Mouse (Mus musculus): Measurements from ENCODE around the gene R3hdml. TPM values are rescaled to one million over a fixed set of nuclear protein-coding genes. Genes with fewer than 3 reads are reported as not detected.

Gene R3hdml
- polyA plus RNA-seq, 1 experiment from 2014 or later = not detected

- peak; percentile 73 for ATAC-seq (ENCODE audit: insufficient number of reproducible peaks, low FRiP score)
- peaks cover 4% of the 10 kb centered on the region; the same call in 1 of the 2 replicates for H3K27me3 ChIP-seq (replicated peaks)
These were observed 20.2 kb upstream of the R3hdml start for GRCm38 (mm10) chr2:163471710-163472465.

GRCm38 (mm10) chr2:163472466-163472851, 19.7 kb upstream of the R3hdml start, which contains the start of gene Fitm2:
TSS of gene Fitm2 (minus strand) at chr2:163472629.
- Histone ChIP-seq H3K36me3 (peaks cover 24% of the 10 kb centered on the region), H3K27me3 (replicated peaks) (peaks cover 4% of the 10 kb centered on the region; the same call in 1 of the 2 replicates), H3K27ac (ENCODE audit: poor library complexity, severe bottlenecking) (peak within 1 kb of the TSS; percentile 71), H3K4me3 (peak within 1 kb of the TSS; percentile 81), H3K9me3 (replicated peaks) (no peaks in the 10 kb centered on the region), H3K4me1 (replicated peaks) (peaks cover 10% of the 10 kb centered on the region), H3K4me2 (peak within 1 kb of the TSS; percentile 90), H3K9ac (peak within 1 kb of the TSS; percentile 86)
- peak; percentile 95 for ATAC-seq (ENCODE audit: insufficient number of reproducible peaks, low FRiP score)
- under 1% methylated on average over 30 of the region's 30 CpGs for WGBS

More at GRCm38 (mm10) chr2:163471710-163472465, 20.2 kb upstream of the R3hdml start:
- Histone ChIP-seq H3K36me3 (peaks cover 24% of the 10 kb centered on the region), H3K4me3 (peak overlapping the region; percentile 81), H3K9ac (peak overlapping the region; percentile 86), H3K4me2 (peak overlapping the region; percentile 90), H3K9me3 (replicated peaks) (no peaks in the 10 kb centered on the region), H3K4me1 (replicated peaks) (peaks cover 10% of the 10 kb centered on the region), H3K27ac (ENCODE audit: poor library complexity, severe bottlenecking) (peak overlapping the region; percentile 71)
- WGBS = 5% methylated on average over 36 of the region's 36 CpGs

- H3K4me1 ChIP-seq (replicated peaks) = peaks cover 8% of the 10 kb centered on the region
- H3K9ac ChIP-seq = no peak overlapping the region
- no peaks in the 10 kb centered on the region for H3K36me3 ChIP-seq
- WGBS = 46% methylated on average over 18 of the region's 18 CpGs
- no peak overlapping the region for H3K27ac ChIP-seq (ENCODE audit: poor library complexity, severe bottlenecking)
- H3K9me3 ChIP-seq (replicated peaks) = no peaks in the 10 kb centered on the region
- no peak overlapping the region for H3K4me3 ChIP-seq
- H3K4me2 ChIP-seq = no peak overlapping the region
- H3K27me3 ChIP-seq (replicated peaks) = peaks cover 34% of the 10 kb centered on the region
- no peak for ATAC-seq (ENCODE audit: insufficient number of reproducible peaks, low FRiP score)
These were observed 11.8 kb upstream of the R3hdml start for GRCm38 (mm10) chr2:163480191-163480825.

GRCm38 (mm10) chr2:163481539-163482029, 10.5 kb upstream of the R3hdml start:
- Histone ChIP-seq H3K9me3 (replicated peaks) (no peaks in the 10 kb centered on the region), H3K27me3 (replicated peaks) (peaks cover 31% of the 10 kb centered on the region), H3K36me3 (no peaks in the 10 kb centered on the region), H3K9ac (peak overlapping the region; percentile 33; the same call in 1 of the 2 replicates), H3K27ac (ENCODE audit: poor library complexity, severe bottlenecking) (no peak overlapping the region), H3K4me2 (peak overlapping the region; percentile 71), H3K4me3 (peak overlapping the region; percentile 32), H3K4me1 (replicated peaks) (peaks cover 8% of the 10 kb centered on the region)
- 2% methylated on average over 21 of the region's 21 CpGs for WGBS
- no peak for ATAC-seq (ENCODE audit: insufficient number of reproducible peaks, low FRiP score)

- no peaks in the 10 kb centered on the region for H3K36me3 ChIP-seq
- peaks cover 4% of the 10 kb centered on the region; the same call in 1 of the 2 replicates for H3K4me1 ChIP-seq (replicated peaks)
- H3K4me3 ChIP-seq = no peak overlapping the region
- H3K4me2 ChIP-seq = no peak overlapping the region
- H3K27me3 ChIP-seq (replicated peaks) = peaks cover 15% of the 10 kb centered on the region
- H3K27ac ChIP-seq (ENCODE audit: poor library complexity, severe bottlenecking) = no peak overlapping the region
- WGBS = 80% methylated on average over 3 of the region's 3 CpGs
- no peak overlapping the region for H3K9ac ChIP-seq
- no peak for ATAC-seq (ENCODE audit: insufficient number of reproducible peaks, low FRiP score)
- no peaks in the 10 kb centered on the region for H3K9me3 ChIP-seq (replicated peaks)
These were observed 4.8 kb upstream of the R3hdml start for GRCm38 (mm10) chr2:163487360-163487759.

- H3K36me3 ChIP-seq = no peaks in the 10 kb centered on the region
- H3K27me3 ChIP-seq (replicated peaks) = peaks cover 14% of the 10 kb centered on the region
- H3K9ac ChIP-seq = no peak overlapping the region
- 50% methylated on average over 5 of the region's 5 CpGs for WGBS
- no peak overlapping the region for H3K4me2 ChIP-seq
- no peak overlapping the region for H3K27ac ChIP-seq (ENCODE audit: poor library complexity, severe bottlenecking)
- no peak overlapping the region for H3K4me3 ChIP-seq
- H3K9me3 ChIP-seq (replicated peaks) = no peaks in the 10 kb centered on the region
- no peak for ATAC-seq (ENCODE audit: insufficient number of reproducible peaks, low FRiP score)
- peaks cover 18% of the 10 kb centered on the region for H3K4me1 ChIP-seq (replicated peaks)
These were observed 2.3 kb upstream of the R3hdml start for GRCm38 (mm10) chr2:163489725-163490291.

GRCm38 (mm10) chr2:163490656-163491055, 1.5 kb upstream of the R3hdml start:
- no peak overlapping the region for H3K4me3 ChIP-seq
- no peaks in the 10 kb centered on the region for H3K36me3 ChIP-seq
- no peak overlapping the region for H3K4me2 ChIP-seq
- no peaks in the 10 kb centered on the region for H3K9me3 ChIP-seq (replicated peaks)
- 90% methylated on average over 17 of the region's 17 CpGs for WGBS
- no peak overlapping the region for H3K9ac ChIP-seq
- no peak overlapping the region for H3K27ac ChIP-seq (ENCODE audit: poor library complexity, severe bottlenecking)
- H3K4me1 ChIP-seq (replicated peaks) = peaks cover 18% of the 10 kb centered on the region
- H3K27me3 ChIP-seq (replicated peaks) = peaks cover 14% of the 10 kb centered on the region
- ATAC-seq (ENCODE audit: insufficient number of reproducible peaks, low FRiP score) = no peak

- peaks cover 18% of the 10 kb centered on the region for H3K4me1 ChIP-seq (replicated peaks)
- H3K4me3 ChIP-seq = no peak overlapping the region
- no peak overlapping the region for H3K27ac ChIP-seq (ENCODE audit: poor library complexity, severe bottlenecking)
- H3K4me2 ChIP-seq = no peak overlapping the region
- H3K36me3 ChIP-seq = no peaks in the 10 kb centered on the region
- peaks cover 14% of the 10 kb centered on the region for H3K27me3 ChIP-seq (replicated peaks)
- H3K9me3 ChIP-seq (replicated peaks) = no peaks in the 10 kb centered on the region
- ATAC-seq (ENCODE audit: insufficient number of reproducible peaks, low FRiP score) = no peak
- H3K9ac ChIP-seq = no peak overlapping the region
- 44% methylated on average over 7 of the region's 7 CpGs for WGBS
These were observed 767 bp upstream of the R3hdml start for GRCm38 (mm10) chr2:163491351-163491750.

- peaks cover 14% of the 10 kb centered on the region; the same call in 1 of the 2 replicates for H3K27me3 ChIP-seq (replicated peaks)
- no peaks in the 10 kb centered on the region for H3K9me3 ChIP-seq (replicated peaks)
- WGBS = 31% methylated on average over 5 of the region's 5 CpGs
- peaks cover 18% of the 10 kb centered on the region for H3K4me1 ChIP-seq (replicated peaks)
- no peak for ATAC-seq (ENCODE audit: insufficient number of reproducible peaks, low FRiP score)
- H3K36me3 ChIP-seq = no peaks in the 10 kb centered on the region
- H3K27ac ChIP-seq (ENCODE audit: poor library complexity, severe bottlenecking) = no peak overlapping the region
- no peak overlapping the region for H3K4me3 ChIP-seq
- H3K9ac ChIP-seq = no peak overlapping the region
- no peak overlapping the region for H3K4me2 ChIP-seq
These were observed 913 bp downstream of the R3hdml start for GRCm38 (mm10) chr2:163493031-163493430.

- 27% methylated on average over 5 of the region's 5 CpGs for WGBS
- Histone ChIP-seq H3K36me3 (no peaks in the 10 kb centered on the region), H3K9ac (no peak overlapping the region), H3K4me1 (replicated peaks) (peaks cover 18% of the 10 kb centered on the region), H3K27me3 (replicated peaks) (peaks cover 14% of the 10 kb centered on the region; the same call in 1 of the 2 replicates), H3K9me3 (replicated peaks) (no peaks in the 10 kb centered on the region), H3K4me2 (no peak overlapping the region), H3K4me3 (no peak overlapping the region), H3K27ac (ENCODE audit: poor library complexity, severe bottlenecking) (no peak overlapping the region)
- ATAC-seq (ENCODE audit: insufficient number of reproducible peaks, low FRiP score) = no peak
These were observed 1.9 kb downstream of the R3hdml start for GRCm38 (mm10) chr2:163493976-163494375.

- 22% methylated on average over 6 of the region's 6 CpGs for WGBS
- Histone ChIP-seq H3K9ac (no peak overlapping the region), H3K4me3 (no peak overlapping the region), H3K27me3 (replicated peaks) (peaks cover 14% of the 10 kb centered on the region; the same call in 1 of the 2 replicates), H3K27ac (ENCODE audit: poor library complexity, severe bottlenecking) (no peak overlapping the region), H3K4me2 (no peak overlapping the region), H3K4me1 (replicated peaks) (peaks cover 18% of the 10 kb centered on the region), H3K36me3 (no peaks in the 10 kb centered on the region), H3K9me3 (replicated peaks) (no peaks in the 10 kb centered on the region)
- no peak for ATAC-seq (ENCODE audit: insufficient number of reproducible peaks, low FRiP score)
These were observed 2.3 kb downstream of the R3hdml start for GRCm38 (mm10) chr2:163494456-163494855.
